Mouse (Mus musculus): ENCODE results near the gene D330045A20Rik.
"Not testable (repeated sequence)": the region's sequence is repeated elsewhere in the genome, so short reads cannot be mapped to it uniquely, and the experiment has no call there.

D330045A20Rik gene

GRCm38 (mm10) chrX:139480022-139480894, at the start of gene D330045A20Rik:
Gene D330045A20Rik, plus strand, starts transcription at chrX:139480367.
- DNase-seq (ENCODE audit: low read depth), result no peak

GRCm38 (mm10) chrX:139432550-139432949, 47.6 kb upstream of the D330045A20Rik start:
- DNase-seq (ENCODE audit: low read depth), result no peak

DNA sequence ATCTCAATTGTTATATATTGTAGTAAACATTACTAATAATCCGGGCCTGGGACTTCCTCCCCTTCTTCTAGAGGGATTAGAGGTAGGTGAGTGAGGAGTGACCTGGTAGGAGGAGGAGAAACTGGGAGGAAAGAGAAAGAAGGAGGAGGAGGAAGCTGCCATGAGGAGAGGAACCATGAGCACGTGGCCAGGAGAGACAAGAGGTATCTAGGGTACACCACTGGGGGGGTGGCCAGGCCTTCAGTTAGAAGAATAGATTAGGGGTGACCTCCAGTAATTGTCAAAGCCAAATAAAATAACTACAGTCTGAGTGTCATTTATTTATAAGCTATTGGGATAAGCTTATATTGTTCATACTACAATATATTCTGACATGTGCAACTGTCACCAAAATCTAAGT, 45.0 kb upstream of the D330045A20Rik start:
- no peak for DNase-seq (ENCODE audit: low read depth)

GRCm38 (mm10) chrX:139441057-139441456, 39.1 kb upstream of the D330045A20Rik start:
- DNase-seq (ENCODE audit: low read depth), result not testable (repeated sequence)

GRCm38 (mm10) chrX:139456812-139457211, 23.4 kb upstream of the D330045A20Rik start:
- no peak for DNase-seq (ENCODE audit: low read depth)

DNA sequence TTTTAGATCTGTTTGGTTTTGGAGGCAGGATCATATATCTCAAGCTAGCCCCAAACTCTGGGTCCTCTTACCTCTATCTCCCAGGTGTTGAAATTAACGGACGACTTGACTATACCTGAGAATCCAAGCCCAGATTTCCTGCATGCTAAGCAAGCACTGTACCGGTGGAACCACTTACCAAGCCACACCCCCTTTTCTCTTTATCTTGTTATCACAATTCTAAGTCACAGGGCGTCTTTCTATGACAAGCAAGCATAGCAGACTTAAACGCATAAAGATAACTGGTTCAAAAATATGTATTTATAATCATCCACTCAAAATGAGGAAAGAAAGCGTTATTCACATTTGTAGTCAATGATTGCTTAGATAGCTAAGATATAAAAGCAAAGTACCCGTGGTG, 1.9 kb downstream of the D330045A20Rik start:
- DNase-seq (ENCODE audit: low read depth), result no peak

DNA sequence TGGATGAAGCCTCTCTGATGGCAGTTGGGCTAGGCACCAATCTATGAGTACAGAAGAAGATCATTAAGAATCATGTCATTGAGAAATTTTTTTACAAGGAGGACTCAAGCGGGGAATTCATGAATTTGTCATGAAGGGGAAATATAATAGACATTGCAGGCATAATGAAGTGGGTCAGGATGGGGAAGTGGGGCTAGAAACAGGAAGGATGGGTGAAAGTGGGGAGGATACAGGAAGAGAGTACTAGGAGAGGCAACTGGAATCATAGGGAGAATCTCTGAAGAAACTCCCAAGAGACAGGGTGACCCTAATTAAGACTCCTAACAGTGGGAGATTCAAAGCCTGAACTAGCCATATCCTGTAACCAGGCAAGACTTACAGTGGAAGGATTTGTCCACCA, 4.8 kb downstream of the D330045A20Rik start:
- DNase-seq (ENCODE audit: low read depth), result no peak

GRCm38 (mm10) chrX:139516156-139516555, 36.0 kb downstream of the D330045A20Rik start:
- no peak for DNase-seq (ENCODE audit: low read depth)

GRCm38 (mm10) chrX:139519251-139519650, 39.1 kb downstream of the D330045A20Rik start:
- DNase-seq (ENCODE audit: low read depth), result no peak

DNA sequence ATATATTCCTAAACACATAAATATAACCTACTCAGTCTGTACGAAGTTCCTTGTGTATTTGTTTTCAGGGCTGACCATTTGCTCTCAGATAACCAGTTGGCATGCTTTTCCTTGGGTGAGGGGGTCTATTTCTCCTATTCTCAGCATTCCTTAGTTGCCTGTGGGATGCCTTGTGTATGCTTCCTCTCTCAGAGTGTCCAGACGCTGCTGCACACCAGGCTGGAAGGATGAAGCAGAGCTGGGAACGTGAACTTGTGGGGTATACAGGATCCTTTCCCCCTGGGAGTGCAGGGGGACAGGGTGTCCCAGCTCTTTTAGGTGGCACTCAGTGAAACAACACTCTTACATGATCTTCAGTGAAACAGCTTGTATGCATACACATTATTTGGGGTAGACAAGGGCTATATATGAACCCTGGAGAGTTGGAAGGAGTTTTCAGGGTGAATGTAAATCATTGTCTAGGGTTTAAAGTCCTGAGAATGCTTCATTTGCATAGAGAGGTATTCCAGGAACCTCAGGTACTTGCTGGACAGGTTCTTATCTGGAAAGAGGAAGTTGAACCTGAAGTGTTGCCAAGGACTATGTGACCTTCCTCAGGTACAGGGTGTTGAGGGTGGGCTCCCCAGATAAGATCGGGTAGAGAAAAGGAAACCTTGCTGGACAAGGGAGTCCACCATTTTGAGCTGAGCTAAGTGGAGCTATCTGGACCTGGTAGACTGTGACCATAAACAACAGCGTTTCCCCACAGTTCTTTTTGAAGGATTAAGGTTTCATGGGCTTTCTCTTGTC, 44.3 kb downstream of the D330045A20Rik start:
- DNase-seq (ENCODE audit: low read depth), result no peak

- no peak for DNase-seq (ENCODE audit: low read depth)
Measured at GRCm38 (mm10) chrX:139525724-139526123, 45.6 kb downstream of the D330045A20Rik start.

DNA sequence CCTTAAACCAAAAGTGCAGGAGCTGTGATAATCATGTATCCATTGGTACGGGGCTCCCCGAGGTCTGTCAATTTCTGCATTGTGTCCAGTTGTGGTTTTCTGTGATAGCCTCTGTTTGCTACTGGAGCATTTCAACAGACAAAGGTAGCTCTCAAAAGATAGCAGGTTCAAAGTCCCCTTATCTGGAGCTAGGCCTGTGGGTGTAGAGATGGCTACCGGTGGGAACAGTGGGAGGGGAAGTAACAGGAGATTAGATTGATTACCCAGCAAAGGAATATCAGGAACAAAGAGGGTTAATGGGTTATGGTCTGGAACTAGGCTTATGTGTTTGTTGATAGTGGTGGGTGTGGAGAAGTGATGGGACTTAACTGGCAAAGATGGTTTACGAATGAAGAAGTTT, 46.8 kb downstream of the D330045A20Rik start:
- no peak for DNase-seq (ENCODE audit: low read depth)

- no peak for DNase-seq (ENCODE audit: low read depth)
Measured at GRCm38 (mm10) chrX:139529678-139530077, 49.5 kb downstream of the D330045A20Rik start.

DNA sequence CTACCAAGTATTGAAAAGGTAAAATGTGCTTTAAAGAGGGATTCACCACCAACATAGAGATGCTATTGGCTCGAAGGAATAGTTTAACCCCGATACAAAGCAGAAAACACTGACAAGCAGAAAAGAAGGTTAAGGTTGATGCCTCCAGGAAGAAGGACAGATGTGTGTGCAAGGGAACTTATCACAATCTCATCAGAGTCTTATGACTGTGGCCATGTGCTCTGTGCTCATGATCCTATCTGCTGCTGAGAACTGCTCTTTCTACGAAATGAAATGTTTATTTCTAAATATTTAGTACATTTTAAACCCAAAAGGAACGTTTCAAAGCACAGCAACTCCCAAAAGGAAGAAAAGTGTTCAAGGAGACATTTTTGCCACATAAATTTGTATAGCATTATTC, 52.1 kb downstream of the D330045A20Rik start:
- no peak for DNase-seq (ENCODE audit: low read depth)

GRCm38 (mm10) chrX:139537641-139538397, 57.7 kb downstream of the D330045A20Rik start:
- DNase-seq (ENCODE audit: low read depth), result no peak

DNA sequence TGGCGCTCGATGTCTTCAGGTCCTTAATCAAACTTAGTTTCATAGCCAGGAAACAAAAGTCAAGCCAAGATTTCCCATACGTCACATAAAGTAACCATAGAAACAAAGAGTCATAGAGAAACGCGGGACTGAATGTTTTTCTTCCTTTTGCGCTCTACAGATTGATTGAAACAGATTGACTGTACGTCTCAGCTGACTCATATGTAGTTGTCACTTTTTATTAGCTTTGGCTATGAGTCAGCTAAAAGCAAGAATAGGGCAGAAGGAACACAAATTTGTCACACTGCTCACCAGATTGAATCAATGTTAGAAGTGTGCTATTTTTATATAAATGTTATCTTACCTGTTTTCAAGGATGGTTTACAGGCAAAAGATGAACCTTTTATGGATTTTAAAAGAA, 63.6 kb downstream of the D330045A20Rik start:
- DNase-seq (ENCODE audit: low read depth), result no peak

DNA sequence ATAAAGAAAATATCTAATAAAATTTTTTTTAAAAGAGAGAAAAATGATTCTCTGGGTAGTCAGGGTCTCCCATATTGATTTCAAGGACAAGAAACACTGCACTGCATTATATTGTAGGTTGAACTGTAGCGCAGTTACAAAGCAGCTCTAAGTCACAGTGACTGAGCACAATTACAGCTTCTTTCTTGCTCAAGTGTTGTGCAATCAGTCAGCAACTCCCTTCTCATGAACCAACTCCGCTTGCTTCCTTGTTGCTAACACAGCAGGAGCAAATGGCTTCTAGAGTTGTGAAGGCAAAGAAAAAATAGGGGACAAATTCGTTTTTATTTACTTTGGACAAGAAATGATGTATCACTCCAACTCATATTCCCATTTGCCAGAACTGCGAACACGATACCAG, 70.3 kb downstream of the D330045A20Rik start:
- no peak for DNase-seq (ENCODE audit: low read depth)

- no peak for DNase-seq (ENCODE audit: low read depth)
Measured at GRCm38 (mm10) chrX:139552090-139552489, 71.9 kb downstream of the D330045A20Rik start.

GRCm38 (mm10) chrX:139562255-139562924, 82.2 kb downstream of the D330045A20Rik start:
- DNase-seq (ENCODE audit: low read depth), result no peak

- DNase-seq (ENCODE audit: low read depth), result no peak
Measured at GRCm38 (mm10) chrX:139562925-139563461, 82.8 kb downstream of the D330045A20Rik start, which contains the start of gene Rnf128. Gene Rnf128, plus strand, starts transcription at chrX:139563316.

DNA sequence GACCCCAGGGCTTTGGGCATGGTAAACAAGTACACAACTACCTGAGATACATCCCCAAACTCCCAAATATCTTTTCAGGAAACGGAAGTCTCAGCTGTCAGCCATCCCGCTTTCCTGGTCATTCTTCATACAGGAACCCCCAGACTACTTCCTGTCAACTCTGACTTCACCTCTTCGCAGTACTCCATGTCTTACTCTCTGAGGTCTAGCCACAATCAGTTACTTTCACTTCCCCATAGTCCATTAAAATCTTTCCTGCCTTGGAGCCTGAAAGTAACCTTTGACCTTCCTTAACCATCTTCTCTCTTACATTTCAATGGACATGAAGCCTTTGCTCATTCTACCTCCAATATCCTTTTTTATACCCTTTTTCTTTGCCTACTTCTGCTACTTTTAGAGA, 89.9 kb downstream of the D330045A20Rik start:
- DNase-seq (ENCODE audit: low read depth), result no peak
